Mouse (Mus musculus) thymus, adult 2 months (tissue): Measurements from ENCODE around the gene Yipf1.

ENCODE experiments used
- CTCF ChIP-seq: fragments of 200-500 bp; IDR thresholded peaks from 2 replicates; pipeline ENCODE4 v1.5.1; 2012; ENCODE audit warnings: mild to moderate bottlenecking, control low read depth, low read length, moderate library complexity, borderline replicate concordance; ENCODE audit not compliant: control insufficient read depth, poor library complexity, insufficient read depth; ENCODE audit errors: extremely low read depth
- POLR2A ChIP-seq: fragments of 200-500 bp; IDR thresholded peaks from 2 replicates; pipeline ENCODE4 v1.6.1; 2012; ENCODE audit warnings: mild to moderate bottlenecking, low read length, control low read depth, moderate library complexity; ENCODE audit not compliant: control insufficient read depth, poor library complexity, insufficient read depth; ENCODE audit errors: extremely low read depth

DNA sequence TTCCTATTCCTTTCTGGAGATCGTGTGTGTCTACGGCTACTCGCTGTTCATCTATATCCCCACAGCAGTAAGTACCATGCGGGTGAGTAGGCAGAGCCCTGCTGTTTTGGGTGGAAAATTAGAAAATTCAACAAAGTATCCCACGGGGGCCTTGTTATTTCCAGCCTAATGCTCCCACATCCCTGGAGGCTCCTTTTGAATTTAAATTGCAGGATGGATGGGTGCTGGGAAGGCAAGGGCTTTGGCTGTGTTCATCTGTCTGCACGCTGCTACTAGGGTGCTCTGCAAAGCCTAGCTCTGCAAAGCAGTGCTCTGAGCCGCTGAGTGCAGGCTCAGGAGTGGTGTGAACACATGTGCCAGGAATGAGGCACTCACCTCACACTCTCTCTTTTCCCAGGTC lies 30.4 kb downstream of the Yipf1 start:
- TF ChIP-seq CTCF, result no peak
- TF ChIP-seq POLR2A, result no peak
